Mouse (Mus musculus) liver, postnatal 0 days (tissue): ENCODE data around the gene Pacrg.

Experiments used
- CTCF ChIP-seq: sonication (generic); IDR thresholded peaks from 2 replicates; pipeline ENCODE4 v1.5.1; 2016; ENCODE audit warnings: antibody characterized with exemption, low read depth
- EP300 ChIP-seq: IDR thresholded peaks from 2 replicates; pipeline ENCODE4 v1.6.1; 2016; ENCODE audit warnings: antibody characterized with exemption, low read depth, mild to moderate bottlenecking

- no peak for TF ChIP-seq EP300
- TF ChIP-seq CTCF, result no peak
These were observed 73.2 kb downstream of the Pacrg start for GRCm38 (mm10) chr17:10766735-10767406.
